Mouse (Mus musculus) bone marrow macrophage, adult 2 months (primary cell): ENCODE measurements around the gene Prkce. TPM values are rescaled to one million over a fixed set of nuclear protein-coding genes. Genes with fewer than 3 reads are reported as not detected.
"Not testable (repeated sequence)": the region's sequence is repeated elsewhere in the genome, so short reads cannot be mapped to it uniquely, and the experiment has no call there.

ENCODE experiments used
- H3K27ac ChIP-seq: 2 replicates; pipeline ENCODE4 v1.5.1; 2012; ENCODE audit warnings: low read depth, low read length; ENCODE audit not compliant: insufficient read depth
- H3K4me1 ChIP-seq: 2 replicates; pipeline ENCODE4 v1.6.1; 2012; ENCODE audit warnings: low read length; ENCODE audit not compliant: control insufficient read depth, insufficient read depth
- H3K4me3 ChIP-seq: 2 replicates; pipeline ENCODE4 v1.5.1; 2012; ENCODE audit warnings: mild to moderate bottlenecking, low read length, moderate library complexity; ENCODE audit not compliant: insufficient read depth
- CTCF ChIP-seq: IDR thresholded peaks from 2 replicates; pipeline ENCODE4 v1.5.1; 2012; ENCODE audit warnings: low read depth, mild to moderate bottlenecking, low read length, moderate library complexity
- POLR2A ChIP-seq: IDR thresholded peaks from 2 replicates; pipeline ENCODE4 v1.6.1; 2012; ENCODE audit warnings: mild to moderate bottlenecking, low read depth, low read length, borderline replicate concordance
- polyA plus RNA-seq: library from polyadenylated mRNA; stranded (reverse); fragments of >200 nt; gene quantifications from 2 replicates; pipeline ENCODE4 v1.2.4, GENCODE M21; 2012; ENCODE audit not compliant: missing spikeins, insufficient read depth, insufficient read length

The Prkce gene
- polyA plus RNA-seq, 1 experiment: 1.8 TPM

DNA sequence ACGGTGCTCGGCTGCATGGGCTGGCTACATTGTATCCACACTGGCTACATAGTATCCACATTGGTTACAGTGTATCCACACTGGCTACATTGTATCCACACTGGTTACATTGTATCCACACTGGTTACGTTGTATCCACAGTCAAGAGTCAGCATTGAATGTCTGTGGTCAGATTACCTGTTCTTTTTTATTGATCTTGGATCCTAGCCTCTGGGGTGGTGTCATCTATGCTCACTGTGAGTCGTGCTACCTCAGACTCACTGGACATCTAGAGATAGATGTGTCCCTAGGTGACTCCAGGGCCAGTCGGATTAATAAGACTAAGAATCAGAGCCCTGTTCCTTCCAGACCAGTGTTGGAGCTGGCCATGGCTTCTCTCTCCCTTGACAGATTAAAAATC is 302.6 kb downstream of the Prkce start:
- Histone ChIP-seq H3K27ac (no peak overlapping the region), H3K4me1 (no peaks in the 10 kb centered on the region), H3K4me3 (no peak overlapping the region)
- TF ChIP-seq POLR2A (no peak), CTCF (no peak)

DNA sequence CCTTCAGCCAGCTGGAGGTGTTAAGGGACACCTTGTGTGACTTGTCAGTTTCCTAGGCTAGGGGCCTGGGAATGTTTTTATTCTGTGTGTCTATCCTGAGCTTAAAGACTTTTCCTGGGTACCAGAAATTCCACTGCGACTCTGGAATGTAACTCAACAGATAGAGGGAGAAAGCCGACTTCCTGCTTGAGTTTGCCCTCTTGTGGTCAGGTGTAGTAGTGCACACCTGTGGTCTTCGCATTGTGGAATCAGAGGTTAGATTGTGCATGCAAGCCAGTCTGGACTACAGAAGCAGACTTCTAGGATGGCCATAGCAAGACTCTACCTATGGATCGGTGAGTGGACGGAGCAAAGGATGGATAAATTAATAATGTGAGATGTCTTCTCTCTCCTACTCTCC is 304.1 kb downstream of the Prkce start:
- Histone ChIP-seq H3K4me1 (no peaks in the 10 kb centered on the region), H3K4me3 (no peak overlapping the region), H3K27ac (no peak overlapping the region)
- TF ChIP-seq CTCF (no peak), POLR2A (no peak)

DNA sequence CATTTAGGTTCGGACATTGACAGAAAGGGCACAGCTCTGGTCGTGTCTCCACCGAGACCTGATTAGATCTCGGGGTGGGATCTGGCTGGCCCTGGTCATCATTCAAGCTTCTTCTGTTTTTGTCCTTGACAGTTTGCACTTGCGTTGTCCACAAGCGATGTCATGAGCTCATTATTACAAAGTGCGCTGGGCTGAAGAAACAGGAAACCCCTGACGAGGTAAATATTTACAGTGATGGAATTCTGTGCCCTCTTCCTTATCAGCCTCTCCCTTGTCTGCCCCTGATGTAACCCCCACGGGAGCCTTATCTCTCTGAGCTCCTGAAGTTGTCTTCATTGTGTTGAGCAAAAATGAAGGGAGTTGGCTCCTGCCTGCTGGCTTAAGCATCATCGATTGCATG is 309.1 kb downstream of the Prkce start:
- Histone ChIP-seq H3K4me3 (no peak overlapping the region), H3K27ac (no peak overlapping the region), H3K4me1 (no peaks in the 10 kb centered on the region)
- TF ChIP-seq CTCF: no peak
- no peak for TF ChIP-seq POLR2A

DNA sequence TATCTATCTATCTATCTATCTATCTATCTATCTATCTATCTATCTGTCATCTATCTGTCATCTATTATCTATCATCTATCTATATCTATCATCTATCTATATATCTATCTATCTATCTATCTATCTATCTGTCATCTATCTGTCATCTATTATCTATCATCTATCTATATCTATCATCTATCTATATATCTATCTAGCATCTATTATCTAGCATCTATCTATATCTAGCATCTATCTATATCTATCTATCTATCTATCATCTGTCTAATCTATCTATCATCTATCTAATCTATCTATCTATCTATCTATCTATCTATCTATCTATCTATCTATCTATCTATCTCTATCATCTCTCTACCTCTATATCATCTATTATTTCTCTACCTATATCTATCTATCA is 309.8 kb downstream of the Prkce start:
- H3K4me3 ChIP-seq, H3K4me1 ChIP-seq, H3K27ac ChIP-seq: not testable (repeated sequence)

DNA sequence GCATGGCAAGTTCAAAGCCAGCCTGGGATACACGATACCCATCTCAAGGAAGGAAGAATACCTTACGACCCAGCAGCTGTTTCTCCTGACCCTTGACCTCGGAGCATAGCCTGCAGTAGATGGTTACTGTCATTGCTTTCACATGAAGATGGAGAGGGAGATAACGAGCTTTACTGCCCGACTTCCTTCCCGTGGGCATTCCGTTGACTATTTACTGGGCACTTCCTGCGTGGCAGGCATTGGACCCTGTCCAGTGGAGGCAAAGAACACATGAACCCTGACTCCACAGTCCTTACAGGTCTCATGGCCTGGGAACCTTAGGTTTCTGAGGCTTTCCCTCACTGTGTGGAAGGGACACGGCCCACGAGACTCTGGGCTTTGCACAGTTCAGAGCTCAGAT is 311.8 kb downstream of the Prkce start:
- Histone ChIP-seq H3K4me3 (no peak overlapping the region), H3K4me1 (no peaks in the 10 kb centered on the region), H3K27ac (no peak overlapping the region)
- TF ChIP-seq CTCF (no peak), POLR2A (no peak)

DNA sequence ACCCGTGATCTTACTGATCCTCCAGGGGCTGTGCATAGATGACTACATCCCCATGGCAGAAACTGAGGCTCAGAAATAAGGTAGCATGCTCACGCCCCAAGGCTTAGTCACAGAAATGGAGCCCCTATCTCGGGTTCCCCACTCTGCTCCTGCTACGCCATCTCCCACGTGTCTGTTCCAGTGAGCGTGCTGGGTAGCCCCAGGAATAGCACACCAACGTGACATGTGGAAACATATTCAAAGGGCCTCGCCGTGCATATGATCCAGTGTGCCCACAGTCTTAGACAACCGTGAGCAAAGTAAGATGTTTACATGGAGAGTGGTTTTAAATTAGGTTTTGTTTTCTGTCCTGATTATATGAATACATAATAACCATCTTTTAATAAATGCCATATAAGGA is 315.1 kb downstream of the Prkce start:
- Histone ChIP-seq H3K27ac (no peak overlapping the region), H3K4me1 (no peaks in the 10 kb centered on the region), H3K4me3 (no peak overlapping the region)
- TF ChIP-seq POLR2A (no peak), CTCF (no peak)

DNA sequence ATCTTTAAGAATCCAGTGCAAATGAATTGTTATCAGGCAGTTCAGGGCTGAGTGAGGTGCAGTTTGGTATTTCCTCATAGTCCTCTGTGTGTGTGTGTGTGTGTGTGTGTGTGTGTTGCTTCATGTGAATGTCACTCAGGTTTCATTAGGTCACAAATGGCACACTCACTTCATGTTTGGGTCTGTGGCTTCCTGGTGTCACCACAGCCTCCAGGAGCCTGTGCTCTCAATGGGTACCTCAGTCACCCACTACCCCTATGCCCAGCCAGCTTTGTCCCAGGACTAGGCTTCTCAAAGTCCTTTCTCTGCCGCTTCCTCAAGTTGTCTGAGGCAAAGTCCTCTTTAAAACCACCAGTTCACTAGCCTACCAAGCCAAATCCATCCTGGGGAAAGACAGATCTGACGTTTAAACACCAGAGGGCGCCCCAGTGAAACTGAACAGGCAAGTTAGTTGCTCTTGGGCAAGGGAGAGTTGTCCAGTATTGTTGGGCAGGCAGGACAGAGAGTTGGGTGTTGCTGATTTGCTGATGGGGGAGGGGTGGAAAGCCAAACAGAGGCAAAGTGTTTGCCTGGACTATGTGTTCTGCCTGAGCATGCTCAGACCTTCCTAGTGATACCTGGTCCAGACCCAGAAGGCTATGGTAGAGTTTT is 316.6 kb downstream of the Prkce start:
- Histone ChIP-seq H3K4me1 (no peaks in the 10 kb centered on the region), H3K4me3 (no peak overlapping the region), H3K27ac (no peak overlapping the region)
- TF ChIP-seq POLR2A: no peak
- TF ChIP-seq CTCF: peak; percentile 65

- H3K4me3 ChIP-seq: no peak overlapping the region
- TF ChIP-seq POLR2A: no peak
- no peak for TF ChIP-seq CTCF
- H3K27ac ChIP-seq: no peak overlapping the region
- H3K4me1 ChIP-seq: no peaks in the 10 kb centered on the region
Observed at GRCm38 (mm10) chr17:86486657-86487056, 319.1 kb downstream of the Prkce start.

DNA sequence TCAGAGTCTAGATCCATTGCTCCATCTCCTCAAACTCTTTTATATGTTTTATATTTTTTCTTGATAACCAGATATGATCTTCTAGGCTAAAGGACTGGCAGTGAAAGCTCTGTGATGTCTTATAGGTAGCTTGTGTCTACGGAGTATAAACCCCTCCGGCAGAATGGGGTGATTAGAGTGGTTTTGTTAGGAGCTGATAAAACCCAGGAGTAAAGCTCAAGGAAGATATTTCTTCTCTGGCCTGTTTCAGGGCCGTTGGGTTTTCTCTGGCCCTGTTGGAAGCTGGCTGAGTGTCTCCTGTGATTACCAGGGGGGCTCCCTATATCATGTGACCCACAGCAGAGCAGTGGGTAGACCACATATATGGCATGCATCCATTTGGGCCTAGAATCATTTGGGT is 319.9 kb downstream of the Prkce start:
- H3K4me3 ChIP-seq: no peak overlapping the region
- no peak overlapping the region for H3K27ac ChIP-seq
- no peaks in the 10 kb centered on the region for H3K4me1 ChIP-seq
- TF ChIP-seq POLR2A (no peak), CTCF (no peak)

- H3K4me3 ChIP-seq: no peak overlapping the region
- no peak for TF ChIP-seq CTCF
- peaks cover 3% of the 10 kb centered on the region; the same call in 1 of the 2 replicates for H3K4me1 ChIP-seq
- H3K27ac ChIP-seq: no peak overlapping the region
Observed at GRCm38 (mm10) chr17:86489827-86490226, 322.2 kb downstream of the Prkce start.

DNA sequence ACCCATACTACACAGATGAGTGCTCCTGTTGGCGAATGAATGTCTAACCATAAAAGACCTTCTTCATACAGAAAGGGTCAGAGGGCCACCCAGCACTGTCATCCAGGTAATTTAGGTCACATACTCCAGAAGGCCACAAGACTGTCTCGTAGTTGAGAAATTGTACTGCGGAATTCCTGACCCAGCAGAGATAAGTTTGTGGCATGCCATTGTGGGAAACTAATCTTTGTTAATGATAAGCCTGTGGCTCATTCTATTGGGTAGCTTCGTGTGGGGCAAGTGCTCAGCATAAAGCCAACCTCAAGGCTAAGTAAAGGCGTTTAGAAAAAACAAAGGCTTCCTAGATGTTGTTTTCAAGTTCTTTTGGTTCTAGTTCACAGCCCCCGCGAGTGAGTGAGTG is 324.8 kb downstream of the Prkce start:
- TF ChIP-seq POLR2A: no peak
- no peak for TF ChIP-seq CTCF

More for the DNA sequence above, 324.8 kb downstream of the Prkce start:
- Histone ChIP-seq H3K4me3 (no peak overlapping the region), H3K27ac (no peak overlapping the region), H3K4me1 (peaks cover 7% of the 10 kb centered on the region)
